Mouse (Mus musculus): ENCODE results near the gene Arid3b.
A peak's percentile ranks its signal among the peaks of the same experiment; 100 is the strongest.

Arid3b gene

DNA sequence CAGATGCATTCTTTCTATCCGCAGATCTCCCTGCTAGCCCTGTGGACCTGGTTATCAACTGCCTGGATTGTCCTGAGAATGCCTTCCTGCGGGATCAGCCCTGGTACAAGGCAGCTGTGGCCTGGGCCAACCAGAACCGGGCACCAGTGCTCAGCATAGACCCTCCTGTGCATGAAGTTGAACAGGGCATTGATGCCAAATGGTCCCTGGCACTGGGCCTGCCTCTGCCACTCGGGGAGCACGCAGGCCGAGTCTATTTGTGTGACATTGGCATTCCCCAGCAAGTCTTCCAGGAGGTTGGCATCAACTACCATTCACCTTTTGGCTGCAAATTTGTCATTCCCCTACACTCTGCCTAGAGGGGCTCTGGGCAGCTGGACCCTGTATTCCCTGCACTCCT lies 88.5 kb downstream of the Arid3b start:
- DNase-seq (ENCODE audit: low spot score), result no peak

- DNase-seq (ENCODE audit: low spot score), result no peak
Observed at GRCm38 (mm10) chr9:57747067-57747466, 89.5 kb downstream of the Arid3b start.

GRCm38 (mm10) chr9:57744462-57745091 lies 92.0 kb downstream of the Arid3b start:
- peak; percentile 76 for DNase-seq (ENCODE audit: low spot score)

Data from embryo, embryonic 10.5 days (tissue).